In the genomic region with DNA sequence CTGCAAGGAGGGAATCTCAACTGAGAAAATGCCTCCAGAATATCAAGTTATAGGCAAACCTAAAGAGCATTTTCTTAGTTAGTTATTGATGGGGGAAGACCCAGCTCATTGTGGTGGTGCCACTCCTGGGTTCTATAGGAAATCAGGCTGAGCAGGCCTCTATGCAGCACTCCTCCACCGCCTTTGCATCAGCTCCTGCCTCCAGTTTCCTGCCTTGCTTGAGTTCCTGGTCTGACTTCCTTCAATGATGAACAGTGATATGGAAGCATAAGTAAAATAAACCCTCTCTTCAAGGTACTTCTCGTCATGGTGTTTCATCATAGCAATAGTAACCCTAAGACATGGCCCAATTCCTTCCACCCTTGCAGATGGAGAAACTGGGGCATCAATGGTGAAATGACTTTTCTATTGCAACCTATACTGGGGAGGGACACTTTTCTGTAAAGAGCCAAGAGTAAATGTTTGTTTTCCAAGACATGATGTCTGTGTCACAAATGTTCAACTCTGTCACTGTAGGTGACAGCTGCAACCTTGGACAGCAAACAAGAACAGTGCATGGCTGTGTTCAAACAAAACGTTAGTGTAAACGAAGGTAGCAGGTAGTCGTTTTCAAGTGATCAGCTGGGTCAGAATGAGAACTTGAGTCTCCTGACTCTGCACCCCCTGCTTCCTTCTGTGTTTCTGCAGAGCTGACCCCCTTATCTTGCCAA, we compare ENCODE assay signal across 12 mouse cellular contexts. TPM values are rescaled to one million over a fixed set of nuclear protein-coding genes. Genes with fewer than 3 reads are reported as not detected.
DNase-seq lines count a peak whose midpoint lies in the region; ATAC-seq lines count a peak whose summit lies in the region.
"Had no signal": no experiment of that assay in that cellular context is flagged by ENCODE, and none has a peak within 500 bp of the region (broad histone marks: within the 10 kb centered on the region; RNA-seq: fewer than 3 reads in every experiment).

No protein-coding gene starts in this region.

- no peaks in the 10 kb centered on the region for H3K36me3 ChIP-seq in midbrain, embryonic 11.5 days (ENCODE audit: control insufficient read depth, insufficient read depth, low read length)
- no peaks in the 10 kb centered on the region for H3K36me3 ChIP-seq in midbrain, embryonic 15.5 days (replicated peaks)
- H3K36me3 ChIP-seq: embryonic facial prominence, embryonic 12.5 days; forebrain, embryonic 15.5 days; heart, embryonic 12.5 days had no signal

- no peaks in the 10 kb centered on the region for H3K27me3 ChIP-seq in midbrain, embryonic 11.5 days (ENCODE audit: control insufficient read depth, insufficient read depth, low read length)
- no peaks in the 10 kb centered on the region for H3K27me3 ChIP-seq in midbrain, embryonic 15.5 days (replicated peaks)
- H3K27me3 ChIP-seq: CH12.LX; embryonic facial prominence, embryonic 12.5 days; forebrain, embryonic 15.5 days; heart, embryonic 12.5 days; Patski had no signal

- H3K9ac ChIP-seq in midbrain, embryonic 11.5 days (ENCODE audit: low read length) = no peak overlapping the region
- H3K9ac ChIP-seq in midbrain, embryonic 15.5 days = no peak overlapping the region
- H3K9ac ChIP-seq: embryonic facial prominence, embryonic 12.5 days; forebrain, embryonic 15.5 days; heart, embryonic 12.5 days had no signal

- no peak overlapping the region for H3K4me3 ChIP-seq in midbrain, embryonic 11.5 days (ENCODE audit: low read depth, low read length)
- H3K4me3 ChIP-seq in midbrain, embryonic 15.5 days = no peak overlapping the region
- H3K4me3 ChIP-seq: embryonic facial prominence, embryonic 12.5 days; forebrain, embryonic 15.5 days; heart, embryonic 12.5 days had no signal

- H3K27ac ChIP-seq in midbrain, embryonic 11.5 days (ENCODE audit: low read depth, low read length) = no peak overlapping the region
- no peak overlapping the region for H3K27ac ChIP-seq in midbrain, embryonic 15.5 days
- H3K27ac ChIP-seq: embryonic facial prominence, embryonic 12.5 days; forebrain, embryonic 15.5 days had no signal

- no peak for ATAC-seq in midbrain, embryonic 11.5 days (ENCODE audit: low FRiP score)
- no peak for ATAC-seq in midbrain, embryonic 15.5 days (replicated peaks)
- ATAC-seq in granulocyte monocyte progenitor cell, adult 5-6 weeks (replicated peaks; ENCODE audit: poor library complexity, severe bottlenecking) = peak; percentile 57
- ATAC-seq in megakaryocyte progenitor cell, adult 5-6 weeks (replicated peaks; ENCODE audit: poor library complexity) = peak; percentile 69
- ATAC-seq: activated CD4-positive, CD25-positive, alpha-beta regulatory T cell, adult 4 months; Patski had no signal

- H3K4me2 ChIP-seq in midbrain, embryonic 11.5 days = no peak overlapping the region
- H3K4me2 ChIP-seq in midbrain, embryonic 15.5 days = no peak overlapping the region
- H3K4me2 ChIP-seq: embryonic facial prominence, embryonic 12.5 days; forebrain, embryonic 15.5 days; heart, embryonic 12.5 days had no signal

- no peaks in the 10 kb centered on the region for H3K9me3 ChIP-seq in midbrain, embryonic 11.5 days (ENCODE audit: control insufficient read depth, low read length)
- H3K9me3 ChIP-seq in midbrain, embryonic 15.5 days = no peaks in the 10 kb centered on the region
- H3K9me3 ChIP-seq: embryonic facial prominence, embryonic 12.5 days; forebrain, embryonic 15.5 days; heart, embryonic 12.5 days had no signal

- no peaks in the 10 kb centered on the region for H3K4me1 ChIP-seq in midbrain, embryonic 11.5 days (ENCODE audit: control insufficient read depth, insufficient read depth, low read length)
- no peaks in the 10 kb centered on the region for H3K4me1 ChIP-seq in midbrain, embryonic 15.5 days
- H3K4me1 ChIP-seq: embryonic facial prominence, embryonic 12.5 days; forebrain, embryonic 15.5 days; heart, embryonic 12.5 days had no signal

- 82% methylated on average over 5 of the region's 5 CpGs for WGBS in midbrain, embryonic 11.5 days
- WGBS in midbrain, embryonic 15.5 days = 83% methylated on average over 5 of the region's 5 CpGs

- peak; percentile 5 for DNase-seq in kidney, postnatal 10 days
- DNase-seq in kidney, adult 18-20 months = no peak
- DNase-seq in midbrain, embryonic 11.5 days (ENCODE audit: low spot score, missing footprints) = peak; percentile 49

RNA-seq across cellular contexts. Expression of a gene that starts 36.3 kb away (rescaled TPM):
- 12.4 and 13.2 TPM in 2 replicates for polyA plus RNA-seq in midbrain, embryonic 11.5 days (2014; fragmentation: Nextera tagmentation; extraction: Ambion mirVana)
- polyA plus RNA-seq in midbrain, embryonic 15.5 days (2015; fragmentation: Nextera tagmentation; extraction: Ambion mirVana) = 5.9 TPM in 2 replicates
- total RNA-seq in granulocyte monocyte progenitor cell, adult 5-6 weeks (2014; fragmentation: Nextera tagmentation) = 9.7 and 17.4 TPM in 2 replicates
- total RNA-seq in granulocyte monocyte progenitor cell, adult 5-6 weeks (2017) = 8.5 and 10.7 TPM in 2 replicates
- total RNA-seq in megakaryocyte progenitor cell, adult 5-6 weeks (2015) = 9.4 and 11.3 TPM in 2 replicates
- 10.0 and 11.0 TPM in 2 replicates for total RNA-seq in megakaryocyte progenitor cell, adult 5-6 weeks (2017)

Comparison
In these comparisons a context has a peak if more than half of its experiments do, and no peak if none do; other contexts are left out.
1. ATAC-seq: peak in granulocyte monocyte progenitor cell, adult 5-6 weeks (single experiment) and megakaryocyte progenitor cell, adult 5-6 weeks (single experiment); none in midbrain, embryonic 11.5 days (single experiment) and midbrain, embryonic 15.5 days (single experiment).